Mouse (Mus musculus): Measurements from ENCODE around the gene Aqp9. TPM values are rescaled to one million over a fixed set of nuclear protein-coding genes. Genes with fewer than 3 reads are reported as not detected.
A peak's percentile ranks its signal among the peaks of the same experiment; 100 is the strongest.

Gene Aqp9
- polyA plus RNA-seq (2015; fragmentation: Nextera tagmentation; extraction: Ambion mirVana), result 0.52 and 0.57 TPM in 2 replicates

- H3K4me1 ChIP-seq, result peaks cover 18% of the 10 kb centered on the region
- no peaks in the 10 kb centered on the region for H3K27me3 ChIP-seq
- peak within 1 kb of the TSS; percentile 66; the same call in 1 of the 2 replicates for H3K27ac ChIP-seq
- H3K4me3 ChIP-seq, result no peak within 1 kb of the TSS
- H3K36me3 ChIP-seq, result no peaks in the 10 kb centered on the region
- no peak for ATAC-seq (ENCODE audit: borderline replicate concordance, extremely low read depth, low FRiP score, low TSS enrichment)
- WGBS, result 26% methylated on average over 12 of the region's 12 CpGs
- H3K9ac ChIP-seq, result no peak within 1 kb of the TSS
- no peaks in the 10 kb centered on the region for H3K9me3 ChIP-seq
- H3K4me2 ChIP-seq, result peak within 1 kb of the TSS; percentile 27; the same call in 1 of the 2 replicates
Measured at GRCm38 (mm10) chr9:71168511-71168910, at the start of gene Aqp9. Gene Aqp9, minus strand, starts transcription at chr9:71168682.

DNA sequence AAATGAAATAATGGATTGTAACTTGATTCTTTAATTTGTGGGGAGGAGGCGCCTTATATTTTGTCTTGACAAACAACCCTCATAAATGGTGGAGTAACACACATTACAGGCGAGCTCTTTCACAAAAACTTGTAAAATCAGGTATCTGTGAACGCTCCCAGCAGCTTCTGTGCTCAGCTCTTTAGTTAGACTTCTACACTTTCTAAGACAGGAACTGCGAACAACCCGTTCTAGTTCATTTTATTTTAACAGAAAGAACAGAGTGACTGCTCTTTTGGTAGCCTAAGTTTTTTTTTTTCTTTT lies 49.3 kb upstream of the Aqp9 start:
- Histone ChIP-seq H3K27me3 (peaks cover 78% of the 10 kb centered on the region), H3K36me3 (no peaks in the 10 kb centered on the region), H3K27ac (no peak overlapping the region), H3K4me2 (no peak overlapping the region), H3K4me3 (no peak overlapping the region), H3K9ac (no peak overlapping the region), H3K4me1 (peaks cover 14% of the 10 kb centered on the region), H3K9me3 (no peaks in the 10 kb centered on the region)
- no peak for ATAC-seq (ENCODE audit: borderline replicate concordance, extremely low read depth, low FRiP score, low TSS enrichment)
- WGBS, result 27% methylated on average over 5 of the region's 5 CpGs

- 4% methylated on average over 20 of the region's 20 CpGs for WGBS
- Histone ChIP-seq H3K27me3 (peaks cover 83% of the 10 kb centered on the region), H3K27ac (no peak overlapping the region)
Measured at GRCm38 (mm10) chr9:71216996-71217792, 48.7 kb upstream of the Aqp9 start.

GRCm38 (mm10) chr9:71216036-71216995 lies 47.8 kb upstream of the Aqp9 start:
- WGBS, result under 1% methylated on average over 57 of the region's 57 CpGs

More at GRCm38 (mm10) chr9:71216996-71217792, 48.7 kb upstream of the Aqp9 start:
- Histone ChIP-seq H3K9ac (no peak overlapping the region), H3K4me3 (peak overlapping the region; percentile 48; the same call in 1 of the 2 replicates), H3K4me1 (peaks cover 14% of the 10 kb centered on the region), H3K36me3 (no peaks in the 10 kb centered on the region), H3K4me2 (no peak overlapping the region), H3K9me3 (no peaks in the 10 kb centered on the region)
- ATAC-seq (ENCODE audit: borderline replicate concordance, extremely low read depth, low FRiP score, low TSS enrichment), result no peak

GRCm38 (mm10) chr9:71215248-71216035 lies 47.0 kb upstream of the Aqp9 start, which contains the start of gene Aldh1a2:
Gene Aldh1a2, plus strand, starts transcription at chr9:71215789.
- peaks cover 83% of the 10 kb centered on the region for H3K27me3 ChIP-seq
- H3K9me3 ChIP-seq, result no peaks in the 10 kb centered on the region
- ATAC-seq (ENCODE audit: borderline replicate concordance, extremely low read depth, low FRiP score, low TSS enrichment), result peak; percentile 83
- H3K4me1 ChIP-seq, result peaks cover 14% of the 10 kb centered on the region
- peak within 1 kb of the TSS; percentile 48 for H3K4me3 ChIP-seq
- H3K9ac ChIP-seq, result peak within 1 kb of the TSS; percentile 16; the same call in 1 of the 2 replicates
- no peaks in the 10 kb centered on the region for H3K36me3 ChIP-seq
- no peak within 1 kb of the TSS for H3K27ac ChIP-seq
- 1% methylated on average over 97 of the region's 97 CpGs for WGBS
- peak within 1 kb of the TSS; percentile 88 for H3K4me2 ChIP-seq

More at GRCm38 (mm10) chr9:71216036-71216995, 47.8 kb upstream of the Aqp9 start:
- Histone ChIP-seq H3K4me3 (peak overlapping the region; percentile 48), H3K36me3 (no peaks in the 10 kb centered on the region), H3K27me3 (peaks cover 82% of the 10 kb centered on the region), H3K9ac (peak overlapping the region; percentile 16; the same call in 1 of the 2 replicates), H3K9me3 (no peaks in the 10 kb centered on the region), H3K27ac (no peak overlapping the region), H3K4me2 (peak overlapping the region; percentile 88), H3K4me1 (peaks cover 14% of the 10 kb centered on the region)
- ATAC-seq (ENCODE audit: borderline replicate concordance, extremely low read depth, low FRiP score, low TSS enrichment), result no peak; the same call in 1 of the 2 replicates

DNA sequence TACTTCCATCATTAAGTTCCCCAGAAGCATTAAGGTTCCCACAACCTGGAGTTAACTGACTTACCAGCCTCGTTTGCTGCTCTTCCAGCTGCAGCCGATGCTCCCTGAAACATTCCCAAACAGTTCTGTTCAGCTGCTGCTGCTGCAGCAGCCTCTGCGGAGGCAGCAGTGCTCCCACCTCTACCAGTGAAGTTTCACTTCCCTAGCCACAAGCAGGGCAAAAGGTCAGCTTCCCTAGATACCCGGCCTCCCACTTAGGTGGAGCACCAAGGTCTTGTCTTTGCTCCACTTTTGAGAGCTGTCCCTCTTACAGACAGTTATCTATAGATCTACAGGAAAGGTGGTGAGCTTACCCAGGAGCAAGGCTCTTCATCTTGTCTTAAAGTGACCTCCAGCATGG lies 45.2 kb upstream of the Aqp9 start:
- Histone ChIP-seq H3K36me3 (no peaks in the 10 kb centered on the region), H3K4me3 (no peak overlapping the region), H3K4me2 (no peak overlapping the region), H3K9me3 (no peaks in the 10 kb centered on the region), H3K27me3 (peaks cover 78% of the 10 kb centered on the region), H3K9ac (no peak overlapping the region), H3K27ac (no peak overlapping the region), H3K4me1 (peaks cover 14% of the 10 kb centered on the region)
- 12% methylated on average over 4 of the region's 4 CpGs for WGBS
- no peak for ATAC-seq (ENCODE audit: borderline replicate concordance, extremely low read depth, low FRiP score, low TSS enrichment)

DNA sequence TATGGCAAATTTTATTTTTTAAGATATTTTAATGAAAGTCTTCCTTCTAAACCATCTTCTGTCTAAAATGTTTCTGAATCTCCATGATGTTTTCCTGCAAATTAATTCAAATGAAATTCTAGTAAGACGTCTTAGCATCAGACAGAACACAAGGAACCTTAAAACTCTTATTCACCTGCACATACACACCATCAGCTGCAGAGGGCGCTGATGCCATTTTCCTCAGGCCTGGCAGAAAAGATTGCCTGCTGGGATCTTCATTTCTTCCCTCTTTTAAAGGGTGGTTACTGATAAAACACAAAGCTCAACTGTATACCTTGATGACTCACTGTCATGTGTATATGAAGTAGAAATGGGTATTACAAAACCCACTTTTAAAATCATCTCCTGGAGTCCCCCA lies 42.4 kb upstream of the Aqp9 start:
- H3K9ac ChIP-seq, result no peak overlapping the region
- 6% methylated on average over 2 of the region's 2 CpGs for WGBS
- peaks cover 7% of the 10 kb centered on the region for H3K4me1 ChIP-seq
- peaks cover 54% of the 10 kb centered on the region for H3K27me3 ChIP-seq
- H3K36me3 ChIP-seq, result no peaks in the 10 kb centered on the region
- no peak for ATAC-seq (ENCODE audit: borderline replicate concordance, extremely low read depth, low FRiP score, low TSS enrichment)
- H3K9me3 ChIP-seq, result no peaks in the 10 kb centered on the region
- H3K4me2 ChIP-seq, result no peak overlapping the region
- H3K27ac ChIP-seq, result no peak overlapping the region
- H3K4me3 ChIP-seq, result no peak overlapping the region

- H3K4me3 ChIP-seq, result no peak overlapping the region
- no peak overlapping the region for H3K27ac ChIP-seq
- H3K27me3 ChIP-seq, result peaks cover 38% of the 10 kb centered on the region
- H3K9ac ChIP-seq, result no peak overlapping the region
- no peak overlapping the region for H3K4me2 ChIP-seq
- H3K9me3 ChIP-seq, result no peaks in the 10 kb centered on the region
- H3K4me1 ChIP-seq, result no peaks in the 10 kb centered on the region
- H3K36me3 ChIP-seq, result no peaks in the 10 kb centered on the region
- 56% methylated on average over 3 of the region's 3 CpGs for WGBS
- no peak for ATAC-seq (ENCODE audit: borderline replicate concordance, extremely low read depth, low FRiP score, low TSS enrichment)
Measured at GRCm38 (mm10) chr9:71209299-71209698, 40.8 kb upstream of the Aqp9 start.

- 60% methylated on average over 4 of the region's 4 CpGs for WGBS
- H3K27ac ChIP-seq, result no peak overlapping the region
- no peaks in the 10 kb centered on the region for H3K4me1 ChIP-seq
- no peak for ATAC-seq (ENCODE audit: borderline replicate concordance, extremely low read depth, low FRiP score, low TSS enrichment)
- no peaks in the 10 kb centered on the region for H3K36me3 ChIP-seq
- no peaks in the 10 kb centered on the region for H3K27me3 ChIP-seq
- H3K4me3 ChIP-seq, result no peak overlapping the region
- H3K9me3 ChIP-seq, result no peaks in the 10 kb centered on the region
- no peak overlapping the region for H3K4me2 ChIP-seq
- H3K9ac ChIP-seq, result no peak overlapping the region
Measured at GRCm38 (mm10) chr9:71202265-71202664, 33.8 kb upstream of the Aqp9 start.

DNA sequence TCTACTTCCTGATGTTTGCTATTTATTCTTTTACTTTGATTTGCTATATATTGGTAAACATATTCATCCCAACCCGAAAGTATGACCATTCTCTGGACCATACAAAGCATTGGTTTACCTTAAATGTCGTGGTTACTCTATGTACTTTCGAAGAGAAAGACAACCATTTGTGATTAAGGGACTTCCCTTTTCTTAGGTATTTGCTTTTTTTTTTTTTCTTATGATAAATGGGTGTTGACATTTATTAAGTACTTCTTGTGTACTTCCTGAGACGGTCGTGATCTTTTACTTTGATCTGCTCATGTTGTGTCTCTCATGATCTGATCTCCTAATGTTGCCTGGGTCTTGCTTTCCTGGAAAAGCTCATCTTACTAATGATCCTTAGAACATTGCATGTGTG lies 30.3 kb upstream of the Aqp9 start:
- H3K4me1 ChIP-seq, result no peaks in the 10 kb centered on the region
- no peaks in the 10 kb centered on the region for H3K36me3 ChIP-seq
- no peak overlapping the region for H3K27ac ChIP-seq
- H3K4me3 ChIP-seq, result no peak overlapping the region
- WGBS, result 61% methylated on average over 5 of the region's 5 CpGs
- H3K27me3 ChIP-seq, result no peaks in the 10 kb centered on the region
- H3K9me3 ChIP-seq, result no peaks in the 10 kb centered on the region
- H3K9ac ChIP-seq, result no peak overlapping the region
- no peak for ATAC-seq (ENCODE audit: borderline replicate concordance, extremely low read depth, low FRiP score, low TSS enrichment)
- H3K4me2 ChIP-seq, result no peak overlapping the region
